Comparison of ENCODE assay signal across 1 mouse cellular context in the genomic region with DNA sequence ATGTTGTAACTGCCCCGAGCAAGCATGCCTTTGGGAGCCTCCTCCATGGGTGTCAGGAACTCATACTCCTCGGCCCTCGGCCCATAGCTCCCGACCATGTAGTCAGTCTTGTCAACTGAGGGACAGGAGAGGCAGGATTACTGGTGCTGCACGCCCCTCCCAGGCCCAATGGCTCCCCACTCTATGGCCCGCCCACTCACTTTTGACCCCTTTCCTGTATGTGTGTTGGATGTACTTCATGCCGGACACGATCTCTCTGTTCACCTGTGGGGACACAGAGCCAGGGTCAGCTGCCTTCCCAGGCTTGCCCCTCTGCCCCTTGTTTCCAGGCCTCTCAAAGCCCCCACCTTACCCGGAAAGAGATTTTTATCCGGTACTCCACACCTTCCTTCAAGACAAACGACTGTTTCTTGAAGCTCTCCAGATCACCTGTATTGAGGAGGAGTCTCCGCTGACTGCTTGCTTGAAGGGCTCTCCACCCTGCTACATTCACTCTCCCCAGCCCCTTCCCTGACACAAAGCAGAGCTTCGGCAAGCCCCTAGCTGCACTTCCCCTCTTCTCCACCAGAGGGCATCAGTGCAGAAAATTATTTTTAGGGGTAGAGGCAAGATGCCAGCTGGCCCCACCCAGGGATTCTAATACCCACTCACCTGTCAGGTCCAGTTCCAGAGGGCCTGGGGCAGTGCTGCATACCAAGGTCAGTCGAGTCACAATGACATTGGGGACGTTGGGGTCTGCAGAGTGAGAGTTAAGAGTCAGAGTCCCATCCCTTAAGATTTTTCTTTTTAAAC.
TF ChIP-seq lines count a peak whose summit lies in the region.

No protein-coding gene starts in this region.

TF ChIP-seq in MEL, 35 proteins besides CTCF, POLR2A, EP300 and RAD21 (continued from another document):
- TF ChIP-seq MYB (IDR thresholded peaks at IDR 0.05; ENCODE audit: low read depth, low read length) (no peak), E2F4 (IDR thresholded peaks at IDR 0.05; ENCODE audit: borderline replicate concordance, low read depth, low read length) (no peak), JUND (IDR thresholded peaks at IDR 0.05; ENCODE audit: low read depth, low read length) (no peak), SIN3A (IDR thresholded peaks at IDR 0.05; ENCODE audit: low read length) (peak; percentile 24; the same call in 1 of the 2 replicates), ZNF384 (IDR thresholded peaks at IDR 0.05; ENCODE audit: low read depth, low read length) (no peak), USF1 (IDR thresholded peaks at IDR 0.05; ENCODE audit: low read depth, low read length) (no peak), ZC3H11A (IDR thresholded peaks at IDR 0.05; ENCODE audit: low read depth, low read length) (no peak; the same call in 1 of the 2 replicates), ZMIZ1 (IDR thresholded peaks at IDR 0.05; ENCODE audit: low read depth, low read length) (0 out of 2 replicates have a peak, but pooled peaks have one; percentile 36)
